Mouse (Mus musculus): ENCODE measurements at regions not wholly inside any gene's neighbourhood (a gene's known extent, or its start where the extent isn't known, plus 50 kb on each side); places are given as distances from the start of the nearest gene placed in this dataset.
A peak's percentile ranks its signal among the peaks of the same experiment; 100 is the strongest.

GRCm38 (mm10) chr13:113736468-113736867, 57.8 kb upstream of the Arl15 start:
- H3K36me3 ChIP-seq (ENCODE audit: control insufficient read depth, insufficient read depth, low read length) = no peaks in the 10 kb centered on the region
- ATAC-seq (ENCODE audit: low FRiP score, low read depth) (no peak), DNase-seq (ENCODE audit: low spot score) (no peak)
- H3K27me3 ChIP-seq (ENCODE audit: control insufficient read depth, insufficient read depth, low read length) = no peaks in the 10 kb centered on the region
- H3K4me1 ChIP-seq (ENCODE audit: control insufficient read depth, insufficient read depth, low read length) = peaks cover 6% of the 10 kb centered on the region
- WGBS = 86% methylated on average over 13 of the region's 13 CpGs
- H3K4me3 ChIP-seq (replicated peaks; ENCODE audit: low read length) = no peak overlapping the region
- no peak for TF ChIP-seq POLR2A (IDR thresholded peaks at IDR 0.05; ENCODE audit: borderline replicate concordance, extremely low read depth, insufficient read depth, insufficient read length)
- H3K9me3 ChIP-seq (ENCODE audit: control insufficient read depth, low read length) = no peaks in the 10 kb centered on the region
- no peak overlapping the region for H3K27ac ChIP-seq (replicated peaks; ENCODE audit: low read depth, low read length)
- H3K9ac ChIP-seq (ENCODE audit: low read depth, low read length, severe bottlenecking) = no peak overlapping the region
- no peak overlapping the region for H3K4me2 ChIP-seq (replicated peaks; ENCODE audit: low read depth, low read length, severe bottlenecking)

GRCm38 (mm10) chr13:113735611-113736285, 58.6 kb upstream of the Arl15 start:
- ATAC-seq (ENCODE audit: low FRiP score, low read depth) = no peak
- no peak overlapping the region for H3K4me2 ChIP-seq (replicated peaks; ENCODE audit: low read depth, low read length, severe bottlenecking)
- H3K9me3 ChIP-seq (ENCODE audit: control insufficient read depth, low read length) = no peaks in the 10 kb centered on the region
- H3K27me3 ChIP-seq (ENCODE audit: control insufficient read depth, insufficient read depth, low read length) = no peaks in the 10 kb centered on the region
- no peak for DNase-seq (ENCODE audit: low spot score)
- H3K4me1 ChIP-seq (ENCODE audit: control insufficient read depth, insufficient read depth, low read length) = peaks cover 6% of the 10 kb centered on the region
- H3K9ac ChIP-seq (ENCODE audit: low read depth, low read length, severe bottlenecking) = no peak overlapping the region
- H3K4me3 ChIP-seq (replicated peaks; ENCODE audit: low read length) = no peak overlapping the region
- H3K36me3 ChIP-seq (ENCODE audit: control insufficient read depth, insufficient read depth, low read length) = no peaks in the 10 kb centered on the region
- H3K27ac ChIP-seq (replicated peaks; ENCODE audit: low read depth, low read length) = no peak overlapping the region
- 63% methylated on average over 18 of the region's 18 CpGs for WGBS
- no peak for TF ChIP-seq POLR2A (IDR thresholded peaks at IDR 0.05; ENCODE audit: borderline replicate concordance, extremely low read depth, insufficient read depth, insufficient read length)

- Histone ChIP-seq H3K4me1 (ENCODE audit: control insufficient read depth, insufficient read depth, low read length) (peaks cover 6% of the 10 kb centered on the region), H3K9me3 (ENCODE audit: control insufficient read depth, low read length) (no peaks in the 10 kb centered on the region), H3K27me3 (ENCODE audit: control insufficient read depth, insufficient read depth, low read length) (no peaks in the 10 kb centered on the region), H3K4me3 (replicated peaks; ENCODE audit: low read length) (no peak overlapping the region), H3K36me3 (ENCODE audit: control insufficient read depth, insufficient read depth, low read length) (no peaks in the 10 kb centered on the region), H3K4me2 (replicated peaks; ENCODE audit: low read depth, low read length, severe bottlenecking) (no peak overlapping the region), H3K9ac (ENCODE audit: low read depth, low read length, severe bottlenecking) (no peak overlapping the region), H3K27ac (replicated peaks; ENCODE audit: low read depth, low read length) (no peak overlapping the region)
- no peak for DNase-seq (ENCODE audit: low spot score)
- TF ChIP-seq POLR2A (IDR thresholded peaks at IDR 0.05; ENCODE audit: borderline replicate concordance, extremely low read depth, insufficient read depth, insufficient read length) = no peak
- ATAC-seq (ENCODE audit: low FRiP score, low read depth) = peak; percentile 65; the same call in 1 of the 2 replicates
- WGBS = 33% methylated on average over 5 of the region's 5 CpGs
These were observed 60.0 kb upstream of the Arl15 start for GRCm38 (mm10) chr13:113734134-113734794.

GRCm38 (mm10) chr13:113733734-113734133, 60.6 kb upstream of the Arl15 start:
- ATAC-seq (ENCODE audit: low FRiP score, low read depth) = no peak
- H3K9me3 ChIP-seq (ENCODE audit: control insufficient read depth, low read length) = no peaks in the 10 kb centered on the region
- no peak for TF ChIP-seq POLR2A (IDR thresholded peaks at IDR 0.05; ENCODE audit: borderline replicate concordance, extremely low read depth, insufficient read depth, insufficient read length)
- H3K4me2 ChIP-seq (replicated peaks; ENCODE audit: low read depth, low read length, severe bottlenecking) = no peak overlapping the region
- WGBS = 43% methylated on average over 2 of the region's 2 CpGs
- no peaks in the 10 kb centered on the region for H3K36me3 ChIP-seq (ENCODE audit: control insufficient read depth, insufficient read depth, low read length)
- no peaks in the 10 kb centered on the region for H3K27me3 ChIP-seq (ENCODE audit: control insufficient read depth, insufficient read depth, low read length)
- no peak overlapping the region for H3K9ac ChIP-seq (ENCODE audit: low read depth, low read length, severe bottlenecking)
- no peak for DNase-seq (ENCODE audit: low spot score)
- no peak overlapping the region for H3K4me3 ChIP-seq (replicated peaks; ENCODE audit: low read length)
- H3K4me1 ChIP-seq (ENCODE audit: control insufficient read depth, insufficient read depth, low read length) = peaks cover 6% of the 10 kb centered on the region
- no peak overlapping the region for H3K27ac ChIP-seq (replicated peaks; ENCODE audit: low read depth, low read length)

GRCm38 (mm10) chr13:113730776-113731400, 63.4 kb upstream of the Arl15 start:
- Histone ChIP-seq H3K36me3 (ENCODE audit: control insufficient read depth, insufficient read depth, low read length) (no peaks in the 10 kb centered on the region), H3K9ac (ENCODE audit: low read depth, low read length, severe bottlenecking) (no peak overlapping the region), H3K9me3 (ENCODE audit: control insufficient read depth, low read length) (no peaks in the 10 kb centered on the region), H3K4me2 (replicated peaks; ENCODE audit: low read depth, low read length, severe bottlenecking) (no peak overlapping the region), H3K27ac (replicated peaks; ENCODE audit: low read depth, low read length) (no peak overlapping the region), H3K27me3 (ENCODE audit: control insufficient read depth, insufficient read depth, low read length) (no peaks in the 10 kb centered on the region), H3K4me3 (replicated peaks; ENCODE audit: low read length) (no peak overlapping the region), H3K4me1 (ENCODE audit: control insufficient read depth, insufficient read depth, low read length) (peaks cover 14% of the 10 kb centered on the region)
- DNase-seq (ENCODE audit: low spot score) (no peak), ATAC-seq (ENCODE audit: low FRiP score, low read depth) (no peak)
- TF ChIP-seq POLR2A (IDR thresholded peaks at IDR 0.05; ENCODE audit: borderline replicate concordance, extremely low read depth, insufficient read depth, insufficient read length) = no peak
- 28% methylated on average over 8 of the region's 8 CpGs for WGBS

Data from limb, embryonic 14.5 days (tissue).